Mouse (Mus musculus) kidney, postnatal 4 days (tissue): ENCODE measurements around the gene Suox.
"Not testable (repeated sequence)": the region's sequence is repeated elsewhere in the genome, so short reads cannot be mapped to it uniquely, and the experiment has no call there.

ENCODE experiments used
- DNase-seq, 2 experiments: peaks; one replicate each; pipeline ENCODE4 v3.0.0; 2021; ENCODE audit warnings: mixed read lengths in 2 of 2

Gene Suox

GRCm38 (mm10) chr10:128663441-128664220 is 10.2 kb downstream of the Suox start:
- no peak for DNase-seq

- DNase-seq: no peak
These were observed 11.4 kb downstream of the Suox start for GRCm38 (mm10) chr10:128662465-128662864.

- no peak for DNase-seq
These were observed 14.4 kb downstream of the Suox start for GRCm38 (mm10) chr10:128659490-128659889.

DNA sequence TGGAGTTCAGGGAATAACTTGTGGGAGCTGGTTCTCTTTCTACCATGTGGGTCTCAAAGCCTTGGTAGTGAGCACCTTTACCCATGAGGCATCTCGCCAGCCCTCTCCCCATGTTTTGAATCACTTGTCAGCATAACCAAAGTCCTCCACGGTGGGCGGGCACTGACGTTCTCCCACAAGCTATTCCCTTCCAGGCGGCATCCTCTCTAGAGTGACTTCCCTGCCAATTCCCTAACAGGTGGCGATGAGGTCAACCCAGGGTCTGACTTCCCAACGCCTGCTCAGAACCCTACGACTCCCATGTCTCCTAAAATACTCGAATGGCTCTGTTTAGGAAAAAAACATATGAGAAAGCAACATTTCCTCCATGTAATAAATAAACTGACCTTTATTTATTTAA is 16.0 kb downstream of the Suox start:
- peak in 1 of 2 experiments; percentile 13 for DNase-seq

DNA sequence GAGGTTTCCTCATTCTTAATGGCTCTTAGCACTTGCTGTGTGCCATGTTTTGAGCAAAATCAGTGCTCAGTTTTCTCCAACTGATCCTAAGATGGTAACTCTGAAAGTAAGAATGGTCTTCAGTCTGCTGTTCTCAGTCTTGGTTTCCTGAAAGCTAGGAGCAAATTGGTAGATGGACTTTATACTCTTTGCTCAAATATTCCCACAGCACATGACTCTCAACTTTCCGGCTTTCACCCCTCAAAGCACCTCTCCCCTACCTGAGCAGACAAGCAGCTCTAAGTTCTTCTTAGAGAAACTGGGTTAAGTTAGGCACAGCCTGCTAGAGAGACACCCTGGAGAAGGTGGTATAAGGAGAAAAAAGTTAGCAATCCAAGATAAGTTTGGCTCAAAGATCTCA is 17.1 kb downstream of the Suox start:
- DNase-seq: no peak

- no peak for DNase-seq
These were observed 18.6 kb downstream of the Suox start for GRCm38 (mm10) chr10:128655254-128655653.

DNA sequence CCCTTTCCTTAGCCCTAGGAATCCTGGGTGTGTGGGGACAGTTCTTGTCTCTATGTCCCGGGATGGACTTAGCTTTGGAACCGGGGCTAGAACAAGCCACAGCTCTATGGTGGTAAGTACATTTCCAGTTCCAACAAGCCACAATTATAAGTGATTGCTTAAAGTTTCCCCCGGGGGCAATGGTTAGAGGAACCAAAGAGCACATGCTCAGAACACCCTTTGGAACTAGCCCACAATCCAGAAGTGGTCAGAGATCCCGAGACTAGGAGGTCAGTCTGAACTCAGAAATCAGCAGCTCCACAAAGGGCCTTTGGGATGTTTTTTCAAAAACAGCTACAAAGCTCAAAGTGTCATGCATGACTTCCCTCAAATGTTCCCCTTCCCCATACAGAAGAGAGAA is 20.0 kb downstream of the Suox start:
- peak in 1 of 2 experiments; percentile 16 for DNase-seq

DNA sequence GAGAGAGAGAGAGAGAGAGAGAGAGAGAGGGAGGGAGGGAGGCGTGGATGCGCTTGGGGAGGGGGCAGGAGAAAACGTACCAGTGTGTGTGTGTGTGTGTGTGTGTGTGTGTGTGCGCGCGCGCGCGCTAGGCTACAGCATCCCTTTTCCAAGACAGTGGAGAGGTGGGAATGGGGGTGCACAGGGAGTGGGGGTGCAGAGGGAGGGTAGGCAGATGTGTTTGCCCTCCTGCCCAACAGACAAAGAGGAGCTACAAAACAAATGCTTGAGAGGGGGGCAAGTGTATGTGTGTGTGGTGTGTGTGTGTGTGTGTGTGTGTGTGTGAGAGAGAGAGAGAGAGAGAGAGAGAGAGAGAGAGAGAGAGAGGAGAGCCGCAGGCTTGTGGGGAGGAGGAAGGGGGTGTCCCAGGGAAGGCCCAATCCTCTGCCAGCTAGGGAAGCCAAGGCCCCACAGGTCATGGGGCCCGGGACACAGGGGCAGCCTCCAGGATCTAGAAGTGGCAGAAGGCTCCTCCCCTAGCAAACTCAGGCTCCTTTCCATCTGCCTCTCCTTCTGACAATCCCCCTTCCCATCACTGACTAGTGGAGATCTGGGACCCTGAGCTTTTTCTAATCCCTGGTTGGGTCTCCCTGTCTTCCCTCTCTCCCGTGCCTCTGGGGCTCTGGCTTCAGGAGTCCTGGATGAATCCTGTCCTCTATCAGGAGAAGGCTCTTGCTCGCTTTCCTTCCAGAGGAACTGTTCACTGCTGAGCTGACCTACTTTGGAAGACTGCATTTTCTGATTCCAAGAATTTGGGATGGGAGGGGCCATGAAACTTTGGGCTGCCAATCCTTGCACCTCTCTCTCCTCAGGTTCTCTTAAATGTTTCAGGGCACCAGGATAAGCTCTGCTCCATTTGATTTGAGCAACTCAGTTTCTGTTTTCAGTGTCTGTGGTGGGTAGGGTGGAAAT is 27.5 kb downstream of the Suox start:
- DNase-seq: peak; percentile 44 to 59

GRCm38 (mm10) chr10:128645111-128646011 is 28.5 kb downstream of the Suox start, which contains the start of gene Ikzf4:
Gene Ikzf4 (minus strand): TSS chr10:128645991.
- DNase-seq: peak; percentile 63 to 73

GRCm38 (mm10) chr10:128642749-128643148 is 31.1 kb downstream of the Suox start:
- no peak for DNase-seq

DNA sequence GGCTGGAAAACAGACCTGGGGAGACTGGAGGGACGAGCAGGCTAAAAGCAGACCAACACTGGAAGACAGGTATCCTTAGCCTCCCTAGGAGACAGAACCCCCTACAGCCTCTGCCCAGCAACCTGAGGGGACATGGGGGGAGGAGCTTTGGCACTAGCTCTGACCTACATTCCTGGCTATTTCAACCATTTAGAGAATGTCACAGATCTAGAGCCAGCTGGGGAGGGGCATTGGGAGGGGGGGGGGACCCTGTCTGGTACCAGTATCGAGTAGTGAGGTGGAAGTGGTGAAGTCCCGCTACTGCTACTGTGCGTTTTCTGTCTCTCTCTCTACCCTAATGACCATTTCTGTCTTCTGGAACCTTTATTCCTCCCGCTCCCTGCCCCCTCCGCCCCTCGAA is 32.0 kb downstream of the Suox start:
- DNase-seq: no peak

DNA sequence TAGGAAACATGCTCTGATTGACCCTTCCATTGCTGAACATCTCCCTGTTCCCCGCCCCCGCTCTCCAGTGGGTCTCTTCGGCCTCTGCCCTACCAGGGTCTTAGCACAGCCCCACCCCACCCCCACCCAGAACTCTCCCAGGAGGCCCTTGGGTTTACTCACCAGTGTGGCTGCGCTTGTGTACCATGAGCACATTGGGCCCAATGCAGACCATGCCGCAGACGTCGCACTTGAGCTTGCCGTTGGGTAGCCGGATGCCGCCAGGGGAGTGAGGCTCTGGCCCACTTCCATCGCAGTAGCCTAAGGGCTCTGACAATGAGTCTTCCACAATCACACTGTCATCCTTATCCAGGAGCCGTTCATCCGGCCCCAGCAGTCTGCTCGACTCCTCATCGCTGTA is 33.0 kb downstream of the Suox start:
- DNase-seq: no peak

- DNase-seq: no peak
These were observed 33.9 kb downstream of the Suox start for GRCm38 (mm10) chr10:128639999-128640398.

DNA sequence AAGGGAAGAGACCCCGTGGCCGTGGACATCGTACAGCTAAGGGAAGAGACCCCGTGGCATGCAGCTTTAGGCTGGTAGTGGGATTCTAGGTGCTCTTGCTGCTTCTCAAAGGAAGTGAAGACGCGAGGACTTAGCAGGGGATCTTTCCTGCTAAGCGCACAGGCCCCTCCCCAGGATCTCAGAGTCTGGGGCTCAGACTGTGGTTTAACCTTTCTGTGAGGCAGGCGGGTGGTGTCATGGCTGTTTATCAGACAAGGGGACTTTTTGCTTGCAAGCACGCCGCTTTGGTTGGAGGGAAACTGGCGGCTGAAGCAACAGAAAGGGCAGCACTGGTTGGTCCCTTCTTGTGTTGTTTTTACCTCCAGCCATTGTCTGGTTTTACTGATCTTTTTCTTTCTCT is 36.9 kb downstream of the Suox start:
- DNase-seq: peak in 1 of 2 experiments; percentile 30

- DNase-seq: peak in 1 of 2 experiments; percentile 19
These were observed 37.3 kb downstream of the Suox start for GRCm38 (mm10) chr10:128636561-128636960.

- DNase-seq: no peak
These were observed 38.2 kb downstream of the Suox start for GRCm38 (mm10) chr10:128635697-128636096.

- no peak for DNase-seq
These were observed 42.3 kb downstream of the Suox start for GRCm38 (mm10) chr10:128631571-128631970.

DNA sequence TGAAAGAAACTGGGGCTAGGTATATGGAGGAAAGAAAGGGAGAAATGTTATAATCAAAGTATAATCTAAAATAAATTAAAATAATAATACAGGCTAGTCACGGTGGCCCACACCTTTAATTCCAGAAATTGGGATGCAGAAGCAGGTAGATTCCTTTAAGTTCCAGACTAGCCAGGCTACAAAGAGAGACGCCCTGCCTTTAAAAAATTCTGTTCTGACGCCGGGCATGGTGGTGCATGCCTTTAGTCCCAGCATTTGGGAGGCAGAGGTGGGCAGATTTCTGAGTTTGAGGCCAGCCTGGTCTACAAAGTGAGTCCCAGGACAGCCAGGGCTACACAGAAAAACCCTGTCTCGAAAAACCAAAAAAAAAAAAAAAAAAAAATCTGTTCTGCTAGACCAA is 43.6 kb downstream of the Suox start:
- DNase-seq: not testable (repeated sequence)

GRCm38 (mm10) chr10:128629746-128630145 is 44.1 kb downstream of the Suox start:
- no peak for DNase-seq

DNA sequence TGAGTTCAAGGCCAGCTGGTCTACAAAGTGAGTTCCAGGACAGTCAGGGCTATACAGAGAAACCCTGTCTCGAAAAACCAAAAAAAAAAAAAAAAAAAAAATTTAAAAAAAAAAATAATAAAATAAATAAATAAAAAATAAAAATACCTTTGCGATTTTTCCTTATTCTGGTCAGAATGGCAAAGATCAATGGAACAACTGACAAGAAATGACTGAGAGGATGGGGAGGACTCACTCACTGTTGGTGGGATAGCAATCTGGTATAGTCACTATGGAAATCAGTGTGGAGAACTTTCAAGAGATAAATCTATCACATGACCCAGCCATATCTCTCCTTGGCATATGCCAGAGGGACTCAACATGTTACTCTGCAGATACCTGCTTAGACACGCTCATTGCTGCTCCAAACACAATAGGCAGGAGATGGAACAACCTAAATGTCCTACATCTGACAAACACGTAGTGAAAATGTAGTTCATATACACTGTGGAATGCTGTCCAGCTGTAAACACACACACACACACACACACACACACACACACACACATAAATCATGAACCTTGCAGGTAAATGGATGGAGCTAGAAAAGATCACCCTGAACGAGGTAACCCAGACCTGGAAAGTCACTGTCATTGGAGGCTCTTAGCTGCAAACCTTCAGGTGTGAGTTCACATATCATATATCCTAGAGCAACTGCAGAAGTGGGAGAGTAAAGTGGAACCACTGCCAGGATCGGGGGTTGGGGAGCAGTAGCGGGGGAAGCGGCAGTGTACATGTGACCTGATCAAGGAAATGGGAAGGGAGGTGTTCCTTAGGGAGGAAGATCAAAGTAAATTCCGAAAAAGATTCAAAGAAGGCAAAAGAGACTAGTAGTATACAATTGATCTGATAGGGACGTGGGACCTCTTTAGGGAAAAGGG is 46.2 kb downstream of the Suox start:
- no peak for DNase-seq
